Mouse (Mus musculus): ENCODE measurements around the gene C1ql4. TPM values are rescaled to one million over a fixed set of nuclear protein-coding genes. Genes with fewer than 3 reads are reported as not detected.
"Not testable (repeated sequence)": the region's sequence is repeated elsewhere in the genome, so short reads cannot be mapped to it uniquely, and the experiment has no call there.

The C1ql4 gene
- polyA plus RNA-seq, 1 experiment from 2014 or later, result 0.17 TPM

- Histone ChIP-seq H3K9me3 (ENCODE audit: control insufficient read depth, low read length) (no peaks in the 10 kb centered on the region), H3K4me3 (ENCODE audit: low read length) (no peak overlapping the region), H3K27ac (ENCODE audit: low read length) (no peak overlapping the region), H3K9ac (ENCODE audit: low read depth, low read length) (no peak overlapping the region), H3K4me2 (ENCODE audit: low read depth, low read length) (no peak overlapping the region), H3K36me3 (ENCODE audit: control insufficient read depth, insufficient read depth, low read length) (peaks cover 10% of the 10 kb centered on the region), H3K27me3 (replicated peaks; ENCODE audit: control insufficient read depth, insufficient read depth, low read length) (peaks cover 15% of the 10 kb centered on the region), H3K4me1 (ENCODE audit: control insufficient read depth, insufficient read depth, low read length) (peaks cover 24% of the 10 kb centered on the region)
- ATAC-seq, result no peak
- 95% methylated on average over 12 of the region's 12 CpGs for WGBS
These were observed 5.3 kb downstream of the C1ql4 start for GRCm38 (mm10) chr15:99082322-99082721.

GRCm38 (mm10) chr15:99079804-99080203 lies 7.8 kb downstream of the C1ql4 start:
- H3K27me3 ChIP-seq (replicated peaks; ENCODE audit: control insufficient read depth, insufficient read depth, low read length), result no peaks in the 10 kb centered on the region
- 74% methylated on average over 3 of the region's 3 CpGs for WGBS
- no peaks in the 10 kb centered on the region for H3K9me3 ChIP-seq (ENCODE audit: control insufficient read depth, low read length)
- no peak overlapping the region for H3K27ac ChIP-seq (ENCODE audit: low read length)
- H3K4me3 ChIP-seq (ENCODE audit: low read length), result no peak overlapping the region
- H3K36me3 ChIP-seq (ENCODE audit: control insufficient read depth, insufficient read depth, low read length), result peaks cover 14% of the 10 kb centered on the region
- H3K9ac ChIP-seq (ENCODE audit: low read depth, low read length), result no peak overlapping the region
- peaks cover 28% of the 10 kb centered on the region for H3K4me1 ChIP-seq (ENCODE audit: control insufficient read depth, insufficient read depth, low read length)
- no peak overlapping the region for H3K4me2 ChIP-seq (ENCODE audit: low read depth, low read length)
- ATAC-seq, result no peak

GRCm38 (mm10) chr15:99078181-99078910 lies 9.3 kb downstream of the C1ql4 start:
- Histone ChIP-seq H3K4me1 (ENCODE audit: control insufficient read depth, insufficient read depth, low read length) (peaks cover 27% of the 10 kb centered on the region), H3K4me2 (ENCODE audit: low read depth, low read length) (no peak overlapping the region), H3K4me3 (ENCODE audit: low read length) (no peak overlapping the region), H3K27me3 (replicated peaks; ENCODE audit: control insufficient read depth, insufficient read depth, low read length) (no peaks in the 10 kb centered on the region), H3K9me3 (ENCODE audit: control insufficient read depth, low read length) (no peaks in the 10 kb centered on the region), H3K27ac (ENCODE audit: low read length) (no peak overlapping the region), H3K9ac (ENCODE audit: low read depth, low read length) (no peak overlapping the region), H3K36me3 (ENCODE audit: control insufficient read depth, insufficient read depth, low read length) (peaks cover 14% of the 10 kb centered on the region)
- ATAC-seq, result no peak
- WGBS, result 72% methylated on average over 15 of the region's 15 CpGs

- H3K9ac ChIP-seq (ENCODE audit: low read depth, low read length), result peak overlapping the region; percentile 76; the same call in 1 of the 2 replicates
- H3K27me3 ChIP-seq (replicated peaks; ENCODE audit: control insufficient read depth, insufficient read depth, low read length); H3K9me3 ChIP-seq (ENCODE audit: control insufficient read depth, low read length); H3K27ac ChIP-seq (ENCODE audit: low read length); ATAC-seq: not testable (repeated sequence)
- H3K36me3 ChIP-seq (ENCODE audit: control insufficient read depth, insufficient read depth, low read length), result peaks cover 12% of the 10 kb centered on the region
- WGBS, result 97% methylated on average over 3 of the region's 3 CpGs
- peak overlapping the region; percentile 85 for H3K4me2 ChIP-seq (ENCODE audit: low read depth, low read length)
- peaks cover 22% of the 10 kb centered on the region for H3K4me1 ChIP-seq (ENCODE audit: control insufficient read depth, insufficient read depth, low read length)
- H3K4me3 ChIP-seq (ENCODE audit: low read length), result peak overlapping the region; percentile 79; the same call in 1 of the 2 replicates
These were observed 11.6 kb downstream of the C1ql4 start for GRCm38 (mm10) chr15:99076011-99076410.

GRCm38 (mm10) chr15:99074600-99075333 lies 12.8 kb downstream of the C1ql4 start:
- peaks cover 22% of the 10 kb centered on the region for H3K4me1 ChIP-seq (ENCODE audit: control insufficient read depth, insufficient read depth, low read length)
- no peaks in the 10 kb centered on the region for H3K27me3 ChIP-seq (replicated peaks; ENCODE audit: control insufficient read depth, insufficient read depth, low read length)
- peak overlapping the region; percentile 79 for H3K4me3 ChIP-seq (ENCODE audit: low read length)
- ATAC-seq, result peak; percentile 96
- H3K36me3 ChIP-seq (ENCODE audit: control insufficient read depth, insufficient read depth, low read length), result peaks cover 12% of the 10 kb centered on the region
- under 1% methylated on average over 44 of the region's 44 CpGs for WGBS
- peak overlapping the region; percentile 76 for H3K9ac ChIP-seq (ENCODE audit: low read depth, low read length)
- H3K4me2 ChIP-seq (ENCODE audit: low read depth, low read length), result peak overlapping the region; percentile 94
- no peaks in the 10 kb centered on the region for H3K9me3 ChIP-seq (ENCODE audit: control insufficient read depth, low read length)
- H3K27ac ChIP-seq (ENCODE audit: low read length), result peak overlapping the region; percentile 96

- Histone ChIP-seq H3K4me2 (ENCODE audit: low read depth, low read length) (peak within 1 kb of the TSS; percentile 94), H3K4me3 (ENCODE audit: low read length) (peak within 1 kb of the TSS; percentile 79), H3K36me3 (ENCODE audit: control insufficient read depth, insufficient read depth, low read length) (peaks cover 12% of the 10 kb centered on the region), H3K27me3 (replicated peaks; ENCODE audit: control insufficient read depth, insufficient read depth, low read length) (no peaks in the 10 kb centered on the region), H3K4me1 (ENCODE audit: control insufficient read depth, insufficient read depth, low read length) (peaks cover 22% of the 10 kb centered on the region), H3K9ac (ENCODE audit: low read depth, low read length) (peak within 1 kb of the TSS; percentile 76), H3K27ac (ENCODE audit: low read length) (peak within 1 kb of the TSS; percentile 96), H3K9me3 (ENCODE audit: control insufficient read depth, low read length) (no peaks in the 10 kb centered on the region)
- peak; percentile 49; the same call in 1 of the 2 replicates for ATAC-seq
- WGBS, result 21% methylated on average over 9 of the region's 9 CpGs
These were observed 13.5 kb downstream of the C1ql4 start, which contains the start of gene Troap for GRCm38 (mm10) chr15:99074019-99074599. TSS of gene Troap (plus strand) at chr15:99074575.

- Histone ChIP-seq H3K4me2 (ENCODE audit: low read depth, low read length) (no peak overlapping the region), H3K36me3 (ENCODE audit: control insufficient read depth, insufficient read depth, low read length) (0 out of 2 replicates have a peak, but pooled peaks cover 4% of the 10 kb centered on the region), H3K9me3 (ENCODE audit: control insufficient read depth, low read length) (no peaks in the 10 kb centered on the region), H3K4me1 (ENCODE audit: control insufficient read depth, insufficient read depth, low read length) (peaks cover 15% of the 10 kb centered on the region), H3K27ac (ENCODE audit: low read length) (no peak overlapping the region), H3K4me3 (ENCODE audit: low read length) (no peak overlapping the region), H3K9ac (ENCODE audit: low read depth, low read length) (no peak overlapping the region), H3K27me3 (replicated peaks; ENCODE audit: control insufficient read depth, insufficient read depth, low read length) (no peaks in the 10 kb centered on the region)
- WGBS, result 87% methylated on average over 1 of the region's 1 CpGs
- no peak for ATAC-seq
These were observed 15.6 kb downstream of the C1ql4 start for GRCm38 (mm10) chr15:99071988-99072387.

GRCm38 (mm10) chr15:99065557-99066165 lies 22.0 kb downstream of the C1ql4 start:
- ATAC-seq, result no peak
- H3K27me3 ChIP-seq (replicated peaks; ENCODE audit: control insufficient read depth, insufficient read depth, low read length), result peaks cover 5% of the 10 kb centered on the region; the same call in 1 of the 2 replicates
- H3K4me1 ChIP-seq (ENCODE audit: control insufficient read depth, insufficient read depth, low read length), result no peaks in the 10 kb centered on the region
- 72% methylated on average over 12 of the region's 12 CpGs for WGBS
- H3K4me3 ChIP-seq (ENCODE audit: low read length), result no peak overlapping the region
- H3K9me3 ChIP-seq (ENCODE audit: control insufficient read depth, low read length), result no peaks in the 10 kb centered on the region
- no peak overlapping the region for H3K27ac ChIP-seq (ENCODE audit: low read length)
- no peaks in the 10 kb centered on the region for H3K36me3 ChIP-seq (ENCODE audit: control insufficient read depth, insufficient read depth, low read length)
- no peak overlapping the region for H3K4me2 ChIP-seq (ENCODE audit: low read depth, low read length)
- H3K9ac ChIP-seq (ENCODE audit: low read depth, low read length), result no peak overlapping the region

GRCm38 (mm10) chr15:99056332-99056731 lies 31.3 kb downstream of the C1ql4 start:
- Histone ChIP-seq H3K27ac (ENCODE audit: low read length) (no peak overlapping the region), H3K9me3 (ENCODE audit: control insufficient read depth, low read length) (no peaks in the 10 kb centered on the region), H3K9ac (ENCODE audit: low read depth, low read length) (no peak overlapping the region), H3K4me1 (ENCODE audit: control insufficient read depth, insufficient read depth, low read length) (peaks cover 17% of the 10 kb centered on the region), H3K27me3 (replicated peaks; ENCODE audit: control insufficient read depth, insufficient read depth, low read length) (peaks cover 61% of the 10 kb centered on the region), H3K36me3 (ENCODE audit: control insufficient read depth, insufficient read depth, low read length) (no peaks in the 10 kb centered on the region), H3K4me2 (ENCODE audit: low read depth, low read length) (no peak overlapping the region), H3K4me3 (ENCODE audit: low read length) (peak overlapping the region; percentile 47; the same call in 1 of the 2 replicates)
- WGBS, result 7% methylated on average over 14 of the region's 14 CpGs
- no peak for ATAC-seq
